Mouse (Mus musculus) neutrophil, adult 59 days (primary cell): ENCODE measurements around the gene Cyp26b1. TPM values are rescaled to one million over a fixed set of nuclear protein-coding genes. Genes with fewer than 3 reads are reported as not detected.

Experiments used
- total RNA-seq, 2 experiments: library from RNA; stranded (reverse); gene quantifications; 1 replicate in 1 of 2; 2 replicates in 1 of 2; pipeline ENCODE4 v1.2.4; 2023

The Cyp26b1 gene
- not detected for total RNA-seq

DNA sequence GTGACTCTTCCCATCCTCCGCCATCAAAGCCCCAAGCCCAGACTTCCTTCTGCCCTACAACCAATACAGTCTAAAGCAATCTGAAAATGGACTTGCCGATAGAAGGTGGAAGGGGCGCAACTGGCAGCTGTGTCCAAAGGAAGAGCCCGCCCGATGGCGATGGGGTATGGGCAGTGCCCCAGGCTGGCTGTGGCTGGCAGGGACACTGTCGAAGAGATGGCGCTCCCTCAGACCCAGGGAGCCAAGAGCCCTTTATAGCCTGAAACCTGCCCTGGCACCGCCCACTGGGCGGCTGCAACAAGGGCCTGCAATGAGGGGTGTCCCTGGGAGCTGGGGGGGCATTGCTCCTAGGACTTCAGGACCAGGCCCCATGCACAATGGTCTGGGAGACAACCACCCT lies at the start of gene Cyp26b1:
Cyp26b1 (minus strand) TSS at position 216 of the 400 bp plus-strand sequence.

